Mouse (Mus musculus): Measurements from ENCODE around the gene Mta3. TPM values are rescaled to one million over a fixed set of nuclear protein-coding genes. Genes with fewer than 3 reads are reported as not detected.

The Mta3 gene
- total RNA-seq, 2 experiments from 2014 or later, result 90.6 to 93.6 TPM

GRCm38 (mm10) chr17:83740135-83740676 lies 34.2 kb downstream of the Mta3 start:
- TF ChIP-seq CTCF (IDR thresholded peaks at IDR 0.05), result no peak
- no peak for DNase-seq (ENCODE audit: extremely low spot score in 1 of 2, low spot score in 2 of 2)
- intact Hi-C loops (cut with DNase I), result no loop called here
- Histone ChIP-seq H3K4me3 (no peak overlapping the region), H3K27ac (peak overlapping the region; percentile 24; the same call in 1 of the 2 replicates)

GRCm38 (mm10) chr17:83741243-83741642 lies 35.3 kb downstream of the Mta3 start:
- Histone ChIP-seq H3K4me3 (no peak overlapping the region), H3K27ac (peak overlapping the region; percentile 24; the same call in 1 of the 2 replicates)
- no peak for DNase-seq (ENCODE audit: extremely low spot score in 1 of 2, low spot score in 2 of 2)
- no peak for TF ChIP-seq CTCF (IDR thresholded peaks at IDR 0.05)
- intact Hi-C loops (cut with DNase I), result no loop called here

- DNase-seq (ENCODE audit: extremely low spot score in 1 of 2, low spot score in 2 of 2), result no peak
- Histone ChIP-seq H3K4me3 (no peak overlapping the region), H3K27ac (no peak overlapping the region)
- TF ChIP-seq CTCF (IDR thresholded peaks at IDR 0.05), result no peak
- intact Hi-C loops (cut with DNase I), result no loop called here
These were observed 38.4 kb downstream of the Mta3 start for GRCm38 (mm10) chr17:83744231-83744824.

- intact Hi-C loops (cut with DNase I), result no loop called here
- H3K27ac ChIP-seq, result no peak overlapping the region
- no peak for TF ChIP-seq CTCF (IDR thresholded peaks at IDR 0.05)
- H3K4me3 ChIP-seq, result no peak overlapping the region
- no peak for DNase-seq (ENCODE audit: extremely low spot score in 1 of 2, low spot score in 2 of 2)
These were observed 41.6 kb downstream of the Mta3 start for GRCm38 (mm10) chr17:83747405-83748160.

GRCm38 (mm10) chr17:83750216-83750950 lies 44.4 kb downstream of the Mta3 start:
- intact Hi-C loops (cut with DNase I), result no loop called here
- H3K4me3 ChIP-seq, result no peak overlapping the region
- no peak overlapping the region for H3K27ac ChIP-seq
- DNase-seq (ENCODE audit: extremely low spot score in 1 of 2, low spot score in 2 of 2), result no peak
- TF ChIP-seq CTCF (IDR thresholded peaks at IDR 0.05), result no peak

- H3K4me3 ChIP-seq, result no peak overlapping the region
- no peak overlapping the region for H3K27ac ChIP-seq
- DNase-seq (ENCODE audit: extremely low spot score in 1 of 2, low spot score in 2 of 2), result no peak
- intact Hi-C loops (cut with DNase I), result no loop called here
- no peak for TF ChIP-seq CTCF (IDR thresholded peaks at IDR 0.05)
These were observed 47.3 kb downstream of the Mta3 start for GRCm38 (mm10) chr17:83753112-83753899.

GRCm38 (mm10) chr17:83758096-83758495 lies 52.1 kb downstream of the Mta3 start:
- H3K27ac ChIP-seq, result no peak overlapping the region
- DNase-seq (ENCODE audit: extremely low spot score in 1 of 2, low spot score in 2 of 2), result no peak
- H3K4me3 ChIP-seq, result no peak overlapping the region
- intact Hi-C loops (cut with DNase I), result no loop called here
- no peak for TF ChIP-seq CTCF (IDR thresholded peaks at IDR 0.05)

GRCm38 (mm10) chr17:83759547-83759946 lies 53.6 kb downstream of the Mta3 start:
- H3K4me3 ChIP-seq, result no peak overlapping the region
- no peak for TF ChIP-seq CTCF (IDR thresholded peaks at IDR 0.05)
- intact Hi-C loops (cut with DNase I), result no loop called here
- peak overlapping the region; percentile 18 for H3K27ac ChIP-seq
- no peak for DNase-seq (ENCODE audit: extremely low spot score in 1 of 2, low spot score in 2 of 2)

GRCm38 (mm10) chr17:83764538-83764937 lies 58.6 kb downstream of the Mta3 start:
- Histone ChIP-seq H3K27ac (no peak overlapping the region), H3K4me3 (no peak overlapping the region)
- intact Hi-C loops (cut with DNase I), result no loop called here
- TF ChIP-seq CTCF (IDR thresholded peaks at IDR 0.05), result no peak; the same call in 1 of the 2 replicates
- no peak for DNase-seq (ENCODE audit: extremely low spot score in 1 of 2, low spot score in 2 of 2)

- no peak for DNase-seq (ENCODE audit: extremely low spot score in 1 of 2, low spot score in 2 of 2)
- no peak for TF ChIP-seq CTCF (IDR thresholded peaks at IDR 0.05)
- no peak overlapping the region for H3K27ac ChIP-seq
- intact Hi-C loops (cut with DNase I), result no loop called here
- no peak overlapping the region for H3K4me3 ChIP-seq
These were observed 61.1 kb downstream of the Mta3 start for GRCm38 (mm10) chr17:83767064-83767463.

- Histone ChIP-seq H3K27ac (no peak overlapping the region), H3K4me3 (no peak overlapping the region)
- no peak for DNase-seq (ENCODE audit: extremely low spot score in 1 of 2, low spot score in 2 of 2)
- TF ChIP-seq CTCF (IDR thresholded peaks at IDR 0.05), result no peak
- intact Hi-C loops (cut with DNase I), result no loop called here
These were observed 62.3 kb downstream of the Mta3 start for GRCm38 (mm10) chr17:83768309-83768708.
